Mouse (Mus musculus) megakaryocyte, embryonic 14.5 days (primary cell): ENCODE data around the gene Ilkap.

ENCODE experiments used
- FLI1 ChIP-seq: IDR thresholded peaks from 2 replicates; pipeline ENCODE4 v1.6.1; 2012; ENCODE audit warnings: low read length, inconsistent platforms, mixed read lengths
- GATA1 ChIP-seq: IDR thresholded peaks from 3 replicates; pipeline ENCODE4 v1.6.1; 2012; ENCODE audit warnings: mixed read lengths, low read length, inconsistent platforms, borderline replicate concordance

DNA sequence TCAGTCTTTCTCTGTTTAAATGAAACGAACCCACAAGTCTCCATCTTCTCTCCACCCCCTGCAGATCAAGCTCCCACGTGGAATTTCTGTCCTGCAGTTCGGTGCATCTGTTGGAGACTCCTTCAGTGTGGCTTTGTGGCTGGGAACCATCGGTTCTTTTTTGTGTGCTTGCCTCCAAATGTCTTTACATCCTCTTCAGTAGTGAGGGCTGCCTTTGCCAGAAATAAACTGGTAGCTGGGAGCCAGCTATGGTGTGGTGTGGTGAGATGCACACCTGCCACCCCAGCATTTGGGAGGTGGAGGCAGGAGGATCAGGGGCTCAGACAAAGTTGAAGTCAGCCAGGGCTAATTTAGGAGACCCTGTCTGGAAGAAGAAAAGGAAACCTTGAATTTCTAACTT is 66.5 kb downstream of the Ilkap start:
- TF ChIP-seq GATA1 (no peak), FLI1 (no peak)
